Mouse (Mus musculus) forebrain, postnatal 0 days (tissue): ENCODE measurements at regions not wholly inside any gene's neighbourhood (a gene's known extent, or its start where the extent isn't known, plus 50 kb on each side); places are given as distances from the start of the nearest gene placed in this dataset.

ENCODE experiments used
- ATAC-seq: fragments of 200-750 bp; cut with Nextera tagmentation; 2 replicates; pipeline ENCODE4 v1.8.0; 2017; ENCODE audit warnings: mild to moderate bottlenecking, moderate library complexity
- DNase-seq: peaks from one replicate; pipeline ENCODE4 v3.0.0-alpha.2; 2015
- H3K27ac ChIP-seq: fragments of 300-500 bp; sonication (generic); 2 replicates; pipeline ENCODE4 v1.5.1; 2014; ENCODE audit warnings: low read depth, mild to moderate bottlenecking, antibody characterized with exemption, low read length, moderate library complexity, mixed read lengths
- H3K27me3 ChIP-seq: fragments of 300-500 bp; sonication (generic); 2 replicates; pipeline ENCODE4 v1.6.1; 2014; ENCODE audit warnings: mild to moderate bottlenecking, low read length, mixed read lengths; ENCODE audit not compliant: insufficient read depth
- H3K36me3 ChIP-seq: fragments of 300-500 bp; sonication (generic); 2 replicates; pipeline ENCODE4 v1.6.1; 2014; ENCODE audit warnings: mild to moderate bottlenecking, moderate library complexity; ENCODE audit not compliant: insufficient read depth
- H3K4me1 ChIP-seq: fragments of 300-500 bp; sonication (generic); 2 replicates; pipeline ENCODE4 v1.6.1; 2014; ENCODE audit warnings: antibody characterized with exemption; ENCODE audit not compliant: insufficient read depth
- H3K4me2 ChIP-seq: fragments of 300-500 bp; sonication (generic); 2 replicates; pipeline ENCODE4 v1.6.1; 2014; ENCODE audit warnings: low read depth, mild to moderate bottlenecking, moderate library complexity
- H3K4me3 ChIP-seq: fragments of 300-500 bp; sonication (generic); 2 replicates; pipeline ENCODE4 v1.5.1; 2014; ENCODE audit warnings: low read depth, low read length, mixed read lengths
- H3K9ac ChIP-seq: fragments of 300-500 bp; sonication (generic); 2 replicates; pipeline ENCODE4 v1.6.1; 2014; ENCODE audit warnings: mild to moderate bottlenecking
- H3K9me3 ChIP-seq: fragments of 300-500 bp; sonication (generic); 2 replicates; pipeline ENCODE4 v1.6.1; 2016; ENCODE audit warnings: low read length
- CTCF ChIP-seq: sonication (generic); IDR thresholded peaks from 2 replicates; pipeline ENCODE4 v1.5.1; 2016; ENCODE audit warnings: antibody characterized with exemption, control low read depth, low read depth
- WGBS: fragments of 180-500 bp; shearing (Covaris S2); extraction: QIAGEN DNeasy Blood & Tissue Kit; methylation state at CpG from one replicate; pipeline ENCODE4 v1.1.7; 2014; 5-methylcytosine and 5-hydroxymethylcytosine counted together

DNA sequence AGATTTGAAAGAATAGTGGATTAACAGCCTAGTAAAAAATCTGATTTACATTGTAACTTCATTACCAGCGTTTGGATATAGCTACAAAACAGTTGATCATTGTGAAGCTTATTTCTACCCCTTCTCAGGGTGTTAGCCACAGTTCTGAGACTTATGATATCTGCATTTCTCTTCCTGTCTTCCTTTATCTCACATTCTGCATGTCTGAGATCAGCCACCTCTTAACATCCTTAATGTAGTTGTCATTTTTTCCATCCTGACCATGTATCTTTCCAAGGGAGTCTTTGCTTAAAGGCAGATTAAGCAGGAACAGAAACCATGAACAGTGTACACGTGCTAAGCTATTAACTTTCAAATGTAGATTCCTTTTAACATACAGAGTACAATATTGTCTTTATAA, 1278.2 kb downstream of the Kcnt2 start:
- H3K4me1 ChIP-seq: no peaks in the 10 kb centered on the region
- H3K4me2 ChIP-seq: no peak overlapping the region
- WGBS: 45% methylated on average over 2 of the region's 2 CpGs
- ATAC-seq: no peak
- no peak overlapping the region for H3K4me3 ChIP-seq
- no peak overlapping the region for H3K27ac ChIP-seq
- no peak overlapping the region for H3K9ac ChIP-seq
- DNase-seq: no peak
- TF ChIP-seq CTCF: no peak
- no peaks in the 10 kb centered on the region for H3K36me3 ChIP-seq
- no peaks in the 10 kb centered on the region for H3K27me3 ChIP-seq
- no peaks in the 10 kb centered on the region for H3K9me3 ChIP-seq

DNA sequence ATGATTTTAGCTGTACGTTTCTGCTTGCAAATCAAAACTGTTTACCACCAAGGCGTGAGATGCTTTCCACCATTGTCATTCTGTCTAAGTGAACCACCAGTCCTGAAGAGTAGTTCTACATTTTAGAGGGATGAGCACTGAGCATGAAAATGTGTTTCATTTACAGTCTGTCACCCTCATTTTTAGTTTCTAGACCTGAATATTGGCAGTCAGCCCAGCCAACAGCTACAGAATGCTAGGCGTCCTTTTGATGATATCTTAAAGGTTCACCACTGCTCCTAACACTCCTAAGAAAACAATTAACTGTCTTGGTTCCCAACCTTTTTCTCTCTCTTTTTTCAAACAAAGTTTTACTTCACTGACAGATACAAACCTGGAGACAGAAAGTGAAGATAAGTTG, 1287.2 kb downstream of the Kcnt2 start:
- H3K4me3 ChIP-seq: no peak overlapping the region
- peak; percentile 11 for DNase-seq
- H3K9ac ChIP-seq: no peak overlapping the region
- no peaks in the 10 kb centered on the region for H3K36me3 ChIP-seq
- no peaks in the 10 kb centered on the region for H3K27me3 ChIP-seq
- H3K4me1 ChIP-seq: no peaks in the 10 kb centered on the region
- H3K4me2 ChIP-seq: no peak overlapping the region
- TF ChIP-seq CTCF: no peak
- ATAC-seq: no peak
- no peak overlapping the region for H3K27ac ChIP-seq
- no peaks in the 10 kb centered on the region for H3K9me3 ChIP-seq
- 56% methylated on average over 3 of the region's 3 CpGs for WGBS
